Mouse (Mus musculus) left cerebral cortex, adult 18-20 months (tissue): ENCODE measurements at regions not wholly inside any gene's neighbourhood (a gene's known extent, or its start where the extent isn't known, plus 50 kb on each side); places are given as distances from the start of the nearest gene placed in this dataset.
"Not testable (repeated sequence)": the region's sequence is repeated elsewhere in the genome, so short reads cannot be mapped to it uniquely, and the experiment has no call there.

ENCODE experiments used
- DNase-seq, 2 experiments: peaks; one replicate each; pipeline ENCODE4 v3.0.0; 2021 to 2022; ENCODE audit warnings: low spot score in 2 of 2, mixed read lengths in 1 of 2

DNA sequence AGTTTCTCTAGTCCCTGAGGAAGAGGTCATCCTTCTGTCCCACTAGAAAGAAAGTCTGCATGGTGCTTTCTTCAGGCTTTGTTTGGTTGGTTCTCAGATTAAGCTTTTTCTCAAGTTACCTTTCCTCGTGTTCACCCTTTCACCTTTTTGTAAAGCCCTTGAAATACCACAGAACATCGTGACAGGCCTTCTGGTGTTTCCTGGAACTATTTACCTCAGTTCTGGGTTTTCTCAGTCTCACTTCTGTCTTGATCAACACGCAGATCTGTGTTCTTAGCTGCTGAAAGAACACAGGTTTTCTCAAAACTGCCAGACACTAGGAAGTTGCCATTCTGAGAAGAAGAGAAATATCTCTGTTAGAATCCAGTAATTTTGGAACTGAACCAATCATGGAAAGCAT lies 255.8 kb downstream of the Nfkbiz start:
- no peak for DNase-seq

DNA sequence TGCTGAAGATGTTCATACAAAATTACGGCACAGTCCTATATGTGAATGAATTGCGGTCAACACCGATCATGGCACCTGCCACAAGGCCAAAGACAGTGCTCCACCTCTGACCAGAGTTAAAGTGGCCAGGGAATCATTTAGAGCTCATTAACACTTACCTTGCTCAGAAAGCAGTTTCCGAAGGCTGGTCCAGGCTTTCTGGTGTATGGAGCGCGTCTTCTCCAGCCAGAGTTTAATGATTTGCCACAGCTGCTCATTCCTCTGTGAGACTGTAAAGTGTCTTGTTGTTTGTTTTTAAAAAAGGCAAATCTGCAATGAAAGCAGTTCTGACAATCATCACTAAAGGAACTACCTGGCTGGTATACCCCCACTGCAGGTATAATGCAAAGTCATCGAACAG lies 256.7 kb downstream of the Nfkbiz start:
- no peak for DNase-seq

DNA sequence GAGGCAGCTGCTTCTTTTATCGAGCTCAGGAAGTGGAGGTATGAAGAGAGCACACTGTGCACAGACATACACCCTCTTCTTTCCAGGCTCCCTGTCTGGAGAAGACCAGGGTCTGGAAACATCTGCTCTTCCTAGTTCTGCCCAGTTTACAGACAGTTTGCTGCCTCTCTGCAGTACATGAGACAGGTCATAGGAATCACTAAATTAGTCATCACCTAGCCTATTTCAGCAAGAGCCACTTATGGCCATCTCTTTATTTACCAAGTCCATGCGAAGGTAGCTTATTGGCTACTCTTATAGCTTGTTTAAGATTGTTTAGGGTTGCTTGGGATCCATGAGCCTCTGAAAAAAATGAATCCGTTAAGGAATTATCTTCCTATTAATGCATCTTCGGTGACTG lies 257.9 kb downstream of the Nfkbiz start:
- no peak for DNase-seq

DNA sequence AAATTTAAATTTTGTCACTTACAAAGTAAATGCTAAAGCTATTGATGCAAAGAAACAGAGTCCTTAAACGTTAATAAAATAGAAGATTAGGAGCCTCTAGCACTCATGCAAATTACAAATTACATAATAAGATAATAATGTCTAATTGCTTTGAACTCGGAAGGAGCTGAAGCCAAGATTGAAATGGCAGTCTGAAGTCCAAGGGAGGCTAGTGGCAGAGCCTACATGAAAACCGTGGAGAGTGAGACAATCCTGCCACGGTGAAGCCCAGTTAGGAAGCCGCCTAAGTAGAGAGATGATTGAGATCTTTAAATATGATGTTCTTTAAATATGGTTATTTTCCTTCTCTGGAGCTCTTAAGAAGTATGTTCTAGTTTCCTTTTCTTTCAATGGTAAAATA lies 260.0 kb downstream of the Nfkbiz start:
- no peak for DNase-seq

DNA sequence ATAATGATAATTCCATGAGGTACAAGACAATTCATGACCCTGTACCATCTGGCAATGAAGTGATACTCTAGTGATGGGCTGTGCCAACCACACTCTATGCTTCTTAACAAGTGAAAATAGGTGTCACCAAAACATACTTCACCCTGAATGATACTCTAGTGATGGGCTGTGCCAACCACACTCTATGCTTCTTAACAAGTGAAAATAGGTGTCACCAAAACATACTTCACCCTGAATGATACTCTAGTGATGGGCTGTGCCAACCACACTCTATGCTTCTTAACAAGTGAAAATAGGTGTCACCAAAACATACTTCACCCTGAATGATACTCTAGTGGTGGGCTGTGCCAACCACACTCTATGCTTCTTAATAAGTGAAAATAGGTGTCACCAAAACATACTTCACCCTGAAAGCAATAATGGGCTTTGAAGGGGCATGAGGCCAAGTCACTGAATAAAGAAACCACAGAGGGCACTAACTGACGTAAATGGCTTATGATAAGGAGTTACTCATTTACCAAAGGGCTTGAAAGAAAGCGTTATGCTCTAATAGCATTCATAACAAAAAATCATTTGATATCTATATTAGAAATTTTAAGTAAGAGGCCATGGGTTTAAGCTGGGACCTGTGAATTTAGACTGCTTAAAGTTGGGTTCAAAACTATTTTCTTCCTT lies 263.0 kb downstream of the Nfkbiz start:
- not testable (repeated sequence) for DNase-seq

DNA sequence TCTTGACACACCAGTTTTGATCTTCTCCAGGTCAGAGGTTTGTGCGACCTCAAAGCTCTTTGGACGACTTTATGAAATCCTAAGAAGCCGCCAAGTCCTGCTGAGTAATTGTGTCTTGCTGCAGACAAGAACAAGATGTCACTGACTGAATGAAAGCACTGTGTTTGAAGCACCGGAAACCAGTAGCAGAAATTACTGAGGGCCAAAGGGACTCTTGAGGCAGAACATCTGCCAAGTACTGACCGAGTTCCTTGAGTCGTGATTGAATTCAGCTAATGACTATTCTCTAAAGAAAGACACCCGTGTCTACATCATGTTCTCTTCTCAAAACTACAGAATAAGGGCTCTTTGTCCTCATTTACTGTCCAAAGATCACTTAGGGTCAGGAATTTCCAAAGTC lies 267.6 kb downstream of the Nfkbiz start:
- no peak for DNase-seq

DNA sequence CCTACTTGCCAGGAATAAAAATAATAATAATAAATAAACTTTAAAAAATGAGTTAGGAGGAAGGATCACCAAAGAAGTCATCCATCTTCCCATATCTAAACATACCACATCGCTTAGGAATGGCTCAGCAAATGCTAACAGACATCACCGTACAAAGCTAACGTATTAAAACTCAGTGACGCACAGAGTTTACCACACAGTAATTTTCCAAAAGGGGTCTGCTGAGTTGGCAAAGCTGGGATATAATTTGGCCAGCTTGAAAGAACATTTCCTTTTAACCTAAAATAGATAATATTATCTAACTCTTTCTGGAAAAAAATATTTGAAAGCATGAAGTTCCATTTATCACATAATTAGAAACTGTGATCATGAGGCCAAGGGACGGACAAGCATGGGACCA lies 268.6 kb downstream of the Nfkbiz start:
- DNase-seq = no peak

DNA sequence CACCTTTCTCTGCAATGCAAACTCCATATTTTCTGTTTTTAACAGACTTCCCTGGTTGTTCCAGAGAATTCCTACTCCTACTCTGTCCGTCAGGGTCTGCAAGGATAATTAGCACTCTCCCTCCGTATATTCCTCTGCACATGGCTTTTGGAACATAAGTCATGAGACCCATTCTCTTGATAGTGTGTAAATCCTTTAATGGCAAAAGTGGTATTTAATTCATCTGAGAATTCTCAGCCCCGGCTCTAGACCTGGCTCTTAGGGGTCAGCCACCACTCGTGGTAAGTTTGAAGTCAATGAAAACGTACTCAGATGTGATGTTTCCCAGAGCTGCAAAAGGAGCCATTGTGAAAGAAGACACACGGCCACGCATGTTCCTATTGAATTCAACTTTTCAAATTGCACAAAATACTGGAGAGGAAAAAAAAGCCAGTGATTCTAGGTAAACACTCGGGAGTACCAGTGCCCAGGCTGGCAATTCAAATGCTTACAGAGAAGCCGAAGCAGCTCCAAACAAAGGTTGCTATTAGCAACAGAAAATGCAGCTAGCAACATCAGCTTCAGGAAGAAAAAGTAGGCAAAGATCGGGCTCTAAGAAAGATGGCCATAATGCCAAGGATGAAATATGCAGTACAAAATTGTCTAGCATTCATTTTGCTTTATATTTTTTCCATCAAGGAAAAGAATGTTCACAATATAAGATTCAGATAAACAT lies 258.2 kb upstream of the Zpld1 start:
- DNase-seq = no peak

DNA sequence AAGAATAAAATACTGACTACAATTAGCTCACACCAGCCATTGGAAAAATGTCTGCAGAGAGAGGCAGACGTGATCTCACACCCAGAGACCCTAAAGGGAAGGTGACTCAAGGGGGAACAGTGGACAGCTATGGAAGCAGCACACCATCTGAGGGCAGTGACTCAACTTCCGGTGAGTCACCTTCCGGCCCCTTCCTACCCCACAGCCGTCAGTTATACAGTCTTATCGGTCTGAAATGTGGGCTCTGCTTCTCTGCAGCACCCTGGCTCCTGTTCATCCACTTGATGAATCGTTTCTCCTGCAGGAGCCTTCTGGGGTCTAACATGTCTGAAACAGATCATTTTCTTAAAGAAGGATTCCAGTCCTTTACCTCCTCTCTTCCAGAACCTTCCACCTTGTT lies 257.4 kb upstream of the Zpld1 start:
- DNase-seq = no peak

DNA sequence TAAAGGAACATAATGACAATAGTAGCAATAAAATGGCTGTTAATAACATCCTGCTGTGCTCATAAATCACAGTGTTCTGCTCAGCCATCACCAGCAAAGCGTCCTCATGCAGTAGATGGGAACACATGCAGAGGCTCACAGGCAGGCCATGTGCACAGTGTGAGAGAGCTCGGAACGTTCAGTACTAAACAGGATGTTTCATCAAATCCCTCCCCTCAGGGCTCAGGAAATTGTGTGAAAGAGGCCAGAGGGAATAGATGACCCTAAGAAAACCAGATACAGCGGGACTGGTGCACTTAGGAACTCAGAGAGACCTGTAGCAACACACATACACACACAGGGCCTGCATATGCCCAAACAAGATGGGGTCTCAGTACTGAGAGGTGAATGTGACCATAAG lies 256.1 kb upstream of the Zpld1 start:
- no peak for DNase-seq

DNA sequence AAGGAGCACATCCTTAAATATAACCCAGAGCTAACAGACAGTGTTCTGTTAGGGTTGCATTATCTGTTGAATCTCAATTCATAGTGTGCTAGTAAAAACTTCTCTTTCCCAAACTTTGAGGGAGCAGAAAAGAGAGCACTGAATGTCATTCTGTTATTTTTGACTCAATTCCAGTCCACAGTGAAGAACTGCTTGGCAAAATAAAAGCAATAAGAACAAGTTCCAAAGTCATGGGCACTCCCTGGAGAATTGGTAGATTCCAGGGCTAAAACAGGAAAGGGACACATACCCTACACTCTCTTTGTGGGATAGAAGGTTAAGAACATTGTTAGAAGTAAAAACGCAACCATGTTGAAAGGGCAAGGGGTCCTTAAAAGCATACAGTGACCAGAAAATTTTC lies 253.6 kb upstream of the Zpld1 start:
- DNase-seq = no peak

DNA sequence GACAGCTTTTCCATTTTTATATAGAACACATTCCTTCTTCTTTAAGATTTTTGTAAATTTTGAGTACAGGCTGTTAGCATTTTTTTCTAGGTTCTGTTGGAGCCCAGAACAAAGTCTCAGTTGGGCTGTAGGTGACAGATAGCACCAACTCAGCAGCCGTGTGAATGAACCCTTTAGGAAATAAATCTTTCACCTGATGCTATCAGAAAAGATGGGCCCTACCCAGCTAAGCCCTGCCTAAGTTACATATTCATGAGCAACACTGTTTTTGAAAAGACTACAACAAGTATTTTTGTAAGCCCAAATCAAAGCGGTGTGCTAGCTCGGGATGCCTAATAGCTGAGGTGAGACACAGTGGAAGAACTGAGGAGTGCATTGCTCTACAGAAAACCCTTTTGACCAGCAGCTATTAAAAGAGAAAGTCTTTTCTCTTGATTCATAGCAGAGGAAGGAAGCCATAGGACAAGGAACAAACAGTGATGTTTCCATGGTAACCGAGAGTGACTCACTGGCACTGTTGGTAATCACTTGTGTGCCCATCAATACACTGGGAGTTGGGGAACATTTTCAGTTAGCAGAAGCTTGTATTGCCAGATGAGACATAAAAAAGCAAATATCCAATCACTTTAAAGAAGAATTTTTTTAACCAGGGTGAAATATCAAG lies 253.0 kb upstream of the Zpld1 start:
- DNase-seq = no peak

DNA sequence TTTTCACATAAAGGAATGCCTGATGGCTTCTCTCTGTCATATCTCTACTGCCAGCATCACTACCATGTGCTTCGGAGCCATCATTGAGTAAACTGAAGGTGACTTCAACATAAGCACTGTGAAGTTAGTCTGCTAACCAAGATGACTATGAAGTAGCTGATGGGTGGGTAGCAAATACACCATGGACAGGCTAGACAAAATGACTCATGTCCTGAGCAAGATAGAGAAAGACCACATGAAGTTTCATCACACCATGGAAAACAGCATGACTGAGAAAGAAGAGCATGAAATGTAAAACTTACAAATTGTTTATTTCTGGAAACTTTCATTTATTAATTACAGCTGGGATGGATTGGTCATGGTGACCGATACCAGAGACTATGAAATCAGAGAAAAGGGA lies 249.3 kb upstream of the Zpld1 start:
- DNase-seq = no peak

DNA sequence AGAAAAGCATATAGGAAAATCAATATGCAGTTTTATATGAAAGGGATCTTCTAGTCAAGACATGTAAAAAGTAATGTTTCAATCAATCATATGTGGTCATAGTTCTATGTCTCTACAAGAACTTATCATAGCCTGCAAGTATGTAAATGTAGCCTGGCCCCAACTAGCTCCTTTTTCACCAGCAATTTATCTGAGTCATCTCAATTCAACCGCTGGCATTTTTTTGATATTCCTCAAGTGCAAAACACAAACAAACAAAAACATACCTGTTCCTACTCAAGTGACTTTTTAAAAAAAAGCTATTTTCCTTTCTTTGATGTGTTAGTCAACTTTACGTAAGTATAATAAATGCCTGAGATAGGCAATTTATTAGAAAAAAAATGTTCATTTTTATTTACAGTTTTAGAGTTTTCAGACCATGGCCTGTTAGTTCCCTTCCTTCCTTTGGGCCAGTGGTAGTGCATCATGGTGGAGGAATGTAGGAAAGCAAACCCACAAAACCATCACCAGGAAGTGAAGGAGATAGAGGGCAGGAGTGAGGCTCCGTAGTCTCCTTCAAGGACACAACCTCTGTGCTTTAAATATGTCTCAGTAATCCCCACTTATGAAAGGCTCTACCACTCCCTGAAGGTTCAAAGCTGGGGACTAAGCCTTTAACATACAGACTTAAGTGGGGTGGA lies 242.7 kb upstream of the Zpld1 start:
- DNase-seq = no peak

DNA sequence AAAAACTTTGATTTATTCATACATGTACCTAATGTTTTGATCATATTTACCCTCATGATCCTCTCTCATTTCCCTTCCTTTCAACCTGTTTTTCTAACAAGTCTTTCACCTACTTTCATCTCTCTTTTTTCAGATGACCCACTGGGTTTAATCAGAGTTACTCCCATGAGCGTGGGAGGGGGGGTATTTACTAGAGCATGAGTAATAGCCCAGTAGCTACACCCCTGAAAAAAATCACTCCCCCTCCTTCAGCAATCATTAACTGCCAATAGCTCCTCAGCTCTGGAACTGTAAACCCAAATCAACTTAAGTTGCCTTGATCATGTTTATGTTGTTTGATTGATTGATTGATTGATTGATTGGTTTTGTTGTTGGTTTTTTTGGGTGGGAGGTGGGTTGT lies 241.4 kb upstream of the Zpld1 start:
- no peak for DNase-seq

DNA sequence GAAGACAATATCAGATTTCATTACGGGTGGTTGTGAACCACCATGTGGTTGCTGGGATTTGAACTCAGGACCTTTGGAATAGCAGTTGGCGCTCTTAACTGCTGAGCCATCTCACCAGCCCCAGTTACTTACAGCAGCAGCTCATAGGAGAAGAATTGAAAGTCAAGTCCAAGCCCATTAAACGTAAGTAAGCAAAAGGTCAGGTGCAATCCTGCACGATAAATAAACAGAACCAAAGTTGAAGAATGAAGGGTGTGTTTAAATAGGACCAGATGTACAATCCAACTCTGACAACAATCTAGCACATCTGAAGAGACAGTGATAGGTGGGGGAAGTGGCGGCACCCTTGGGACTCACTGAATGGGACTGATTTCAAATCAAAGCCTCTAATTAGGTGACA lies 239.8 kb upstream of the Zpld1 start:
- DNase-seq = no peak

DNA sequence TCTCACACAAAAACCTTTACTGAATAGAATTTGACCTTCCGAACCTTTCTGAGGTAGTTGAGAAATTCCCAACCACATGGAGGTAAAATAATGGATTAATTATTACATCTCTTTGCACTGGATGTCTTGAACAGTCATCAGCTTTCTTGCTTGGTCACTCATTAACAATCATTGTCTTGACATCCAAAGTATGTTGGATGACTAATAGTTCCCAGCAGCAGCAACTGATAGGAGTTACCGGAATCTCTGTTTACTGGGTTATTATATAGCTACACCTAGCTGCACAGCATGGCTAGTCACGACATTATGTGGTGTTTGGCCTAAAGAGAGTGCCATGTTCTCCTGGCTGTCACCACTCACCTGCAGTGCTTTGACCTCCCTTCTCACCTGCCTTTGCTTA lies 234.9 kb upstream of the Zpld1 start:
- DNase-seq = no peak

DNA sequence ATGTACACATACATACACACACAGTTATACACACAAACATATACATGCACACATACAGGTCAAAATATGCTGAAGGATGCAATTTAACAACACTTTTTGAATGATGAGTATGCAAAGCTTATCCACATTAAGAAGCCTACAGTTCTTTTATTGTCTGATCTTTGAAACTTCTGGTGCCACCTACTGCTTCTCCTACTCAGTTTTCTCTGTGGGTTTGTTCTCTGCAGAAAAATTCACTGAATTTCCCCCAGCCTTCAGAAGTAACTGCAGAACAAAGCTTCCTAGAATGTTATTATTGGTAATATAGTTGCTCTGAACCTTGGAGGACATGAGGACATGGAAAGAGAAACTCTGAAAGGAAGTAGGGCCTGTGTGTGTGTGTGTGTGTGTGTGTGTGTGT lies 233.1 kb upstream of the Zpld1 start:
- no peak for DNase-seq

DNA sequence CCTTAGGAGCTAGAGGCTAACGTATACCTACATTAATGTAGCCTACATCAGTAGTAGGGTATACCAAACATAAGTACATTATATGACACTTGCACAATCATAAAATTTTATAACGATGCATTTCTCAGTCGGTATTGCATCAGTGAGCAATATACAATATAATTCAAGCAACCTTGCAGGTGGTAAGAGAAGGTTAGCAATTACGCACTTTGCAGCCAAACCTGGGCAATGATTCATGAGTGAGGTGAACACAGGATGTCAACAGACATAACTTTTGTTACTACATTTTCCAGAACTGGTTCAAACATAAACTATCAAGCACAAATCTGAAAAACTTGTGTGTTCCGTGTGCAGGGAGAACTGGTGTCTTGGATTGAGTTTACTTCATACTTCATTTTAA lies 229.9 kb upstream of the Zpld1 start:
- DNase-seq = no peak

DNA sequence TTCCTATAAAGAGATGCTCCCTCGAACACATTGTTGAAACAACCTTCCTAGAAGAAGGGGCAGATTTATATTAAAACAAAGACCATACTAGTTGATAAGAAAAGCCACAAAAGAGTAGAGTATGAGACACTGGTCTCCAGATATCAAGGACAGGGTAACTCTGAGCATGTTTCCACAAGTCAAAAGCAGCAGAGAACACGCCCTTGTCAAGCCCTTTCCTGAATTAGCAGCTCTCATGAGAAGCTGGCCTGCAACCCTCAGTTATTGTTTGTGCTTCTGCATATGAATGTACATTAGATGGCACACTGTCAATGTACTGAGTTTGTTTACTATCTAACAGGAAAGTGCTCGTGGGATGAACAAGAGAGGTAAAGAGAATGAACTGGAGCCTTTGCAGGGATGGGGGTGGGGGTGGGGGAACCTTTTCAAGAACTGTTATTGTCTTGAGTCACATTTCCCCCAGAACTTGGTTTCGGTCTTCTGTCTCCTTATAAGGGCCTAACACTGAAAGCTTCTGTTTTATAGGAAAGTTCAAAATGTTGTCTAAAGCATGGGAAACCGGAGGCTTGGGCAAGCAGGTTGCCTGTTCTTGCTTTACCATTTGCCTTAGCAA lies 228.6 kb upstream of the Zpld1 start:
- no peak for DNase-seq

DNA sequence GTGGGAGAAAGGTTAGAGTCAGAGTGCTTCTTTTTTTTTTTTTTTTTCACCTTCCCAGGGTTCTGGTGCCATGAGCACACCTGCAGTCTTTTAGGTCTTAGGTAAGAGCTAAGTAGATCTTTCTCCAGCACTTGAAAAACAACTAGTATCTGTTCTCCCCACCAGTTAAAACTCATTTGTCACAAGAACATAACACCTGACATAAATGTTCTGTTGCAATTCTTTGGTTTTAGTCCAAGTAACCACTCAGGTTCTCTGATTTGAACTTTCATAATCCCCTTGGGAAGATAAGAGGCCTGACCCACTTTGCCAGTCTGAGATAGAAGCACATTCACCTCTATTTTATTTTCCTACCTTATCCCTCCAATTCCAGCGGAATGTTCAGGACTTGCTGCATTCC lies 225.5 kb upstream of the Zpld1 start:
- DNase-seq = no peak

DNA sequence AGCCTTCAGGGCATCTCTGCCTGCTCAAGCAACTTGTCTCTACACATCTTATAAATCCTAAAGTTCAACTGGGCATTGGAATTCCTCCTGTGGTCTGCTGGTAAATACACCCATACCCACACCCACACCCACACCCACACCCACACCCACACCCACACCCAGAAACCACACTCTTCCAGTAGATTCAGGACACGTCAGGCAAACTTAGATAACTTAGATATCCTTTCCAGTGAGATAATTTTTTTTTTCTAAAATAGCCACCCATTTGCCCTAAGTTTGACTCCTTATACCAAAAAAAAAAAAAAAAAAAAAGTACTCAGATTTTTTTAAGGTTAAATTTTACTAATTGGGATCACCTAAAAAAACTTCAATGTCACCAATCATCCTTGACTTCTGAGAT lies 224.5 kb upstream of the Zpld1 start:
- DNase-seq = no peak
